Mouse (Mus musculus) v-Abl transformed pro-B cells (cell line): ENCODE results near the gene Snx33.

Experiments used
- in situ Hi-C, 2 experiments: fragments of 400-800 bp; cut with MboI; formaldehyde crosslinking; loops; one replicate each; pipeline ENCODE4 v1.15.1; 2025; ENCODE audit not compliant: unreplicated experiment in 2 of 2

Snx33 gene

GRCm38 (mm10) chr9:56900060-56900459, 28.1 kb downstream of the Snx33 start:
- in situ Hi-C loops = loop anchor here in 1 of 2 experiments (25.0 kb wide), 1 partner anchor 1112 kb away; the partner anchor contains the start of gene Cyp11a1

GRCm38 (mm10) chr9:56899409-56899808, 28.8 kb downstream of the Snx33 start:
- in situ Hi-C loops = loop anchor here in 1 of 2 experiments (25.0 kb wide), 1 partner anchor 1113 kb away; the partner anchor contains the start of gene Cyp11a1

GRCm38 (mm10) chr9:56896779-56897178, 31.4 kb downstream of the Snx33 start:
- in situ Hi-C loops = loop anchor here in 1 of 2 experiments (25.0 kb wide), 1 partner anchor 1116 kb away; the partner anchor contains the start of gene Cyp11a1

- in situ Hi-C loops = loop anchor here (5.0 to 25.0 kb wide), 2 partner anchors 323 to 1118 kb away; partner anchors contain the start of gene Cyp11a1 (in 1 of the 2)
Measured at GRCm38 (mm10) chr9:56894006-56894405, 34.2 kb downstream of the Snx33 start.

GRCm38 (mm10) chr9:56893313-56893712, 34.9 kb downstream of the Snx33 start:
- in situ Hi-C loops = loop anchor here (5.0 to 25.0 kb wide), 2 partner anchors 324 to 1119 kb away; partner anchors contain the start of gene Cyp11a1 (in 1 of the 2)

GRCm38 (mm10) chr9:56892111-56892510, 36.1 kb downstream of the Snx33 start:
- in situ Hi-C loops = loop anchor here (5.0 to 25.0 kb wide), 2 partner anchors 325 to 1120 kb away; partner anchors contain the start of gene Cyp11a1 (in 1 of the 2)

- in situ Hi-C loops = loop anchor here (5.0 to 25.0 kb wide), 2 partner anchors 326 to 1121 kb away; partner anchors contain the start of gene Cyp11a1 (in 1 of the 2)
Measured at GRCm38 (mm10) chr9:56891517-56892011, 36.6 kb downstream of the Snx33 start.

- in situ Hi-C loops = loop anchor here (5.0 to 25.0 kb wide), 2 partner anchors 327 to 1122 kb away; partner anchors contain the start of gene Cyp11a1 (in 1 of the 2)
Measured at GRCm38 (mm10) chr9:56890522-56891250, 37.5 kb downstream of the Snx33 start.

GRCm38 (mm10) chr9:56889817-56890216, 38.4 kb downstream of the Snx33 start:
- in situ Hi-C loops = loop anchor here (5.0 to 25.0 kb wide), 2 partner anchors 327 to 1122 kb away; partner anchors contain the start of gene Cyp11a1 (in 1 of the 2)

- in situ Hi-C loops = loop anchor here in 1 of 2 experiments (25.0 kb wide), 1 partner anchor 1125 kb away; the partner anchor contains the start of gene Cyp11a1
Measured at GRCm38 (mm10) chr9:56887581-56887980, 40.6 kb downstream of the Snx33 start.

GRCm38 (mm10) chr9:56886601-56887000, 41.6 kb downstream of the Snx33 start:
- in situ Hi-C loops = loop anchor here in 1 of 2 experiments (25.0 kb wide), 1 partner anchor 1126 kb away; the partner anchor contains the start of gene Cyp11a1

GRCm38 (mm10) chr9:56886113-56886512, 42.1 kb downstream of the Snx33 start:
- in situ Hi-C loops = loop anchor here in 1 of 2 experiments (25.0 kb wide), 1 partner anchor 1126 kb away; the partner anchor contains the start of gene Cyp11a1

- in situ Hi-C loops = loop anchor here in 1 of 2 experiments (25.0 kb wide), 1 partner anchor 1128 kb away; the partner anchor contains the start of gene Cyp11a1
Measured at GRCm38 (mm10) chr9:56884328-56884727, 43.8 kb downstream of the Snx33 start.

GRCm38 (mm10) chr9:56883470-56883869, 44.7 kb downstream of the Snx33 start:
- in situ Hi-C loops = loop anchor here in 1 of 2 experiments (25.0 kb wide), 1 partner anchor 1129 kb away; the partner anchor contains the start of gene Cyp11a1

- in situ Hi-C loops = loop anchor here in 1 of 2 experiments (25.0 kb wide), 1 partner anchor 1129 kb away; the partner anchor contains the start of gene Cyp11a1
Measured at GRCm38 (mm10) chr9:56882818-56883217, 45.4 kb downstream of the Snx33 start.

GRCm38 (mm10) chr9:56882283-56882682, 45.9 kb downstream of the Snx33 start:
- in situ Hi-C loops = loop anchor here in 1 of 2 experiments (25.0 kb wide), 1 partner anchor 1130 kb away; the partner anchor contains the start of gene Cyp11a1

- in situ Hi-C loops = loop anchor here in 1 of 2 experiments (25.0 kb wide), 1 partner anchor 1131 kb away; the partner anchor contains the start of gene Cyp11a1
Measured at GRCm38 (mm10) chr9:56881539-56882082, 46.6 kb downstream of the Snx33 start.

- in situ Hi-C loops = loop anchor here in 1 of 2 experiments (25.0 kb wide), 1 partner anchor 1132 kb away; the partner anchor contains the start of gene Cyp11a1
Measured at GRCm38 (mm10) chr9:56880790-56881189, 47.4 kb downstream of the Snx33 start.

GRCm38 (mm10) chr9:56877284-56877683, 50.9 kb downstream of the Snx33 start:
- in situ Hi-C loops = loop anchor here in 1 of 2 experiments (25.0 kb wide), 1 partner anchor 1135 kb away; the partner anchor contains the start of gene Cyp11a1

- in situ Hi-C loops = loop anchor here in 1 of 2 experiments (25.0 kb wide), 1 partner anchor 1136 kb away; the partner anchor contains the start of gene Cyp11a1
Measured at GRCm38 (mm10) chr9:56876784-56877183, 51.4 kb downstream of the Snx33 start.
